Mouse (Mus musculus) thymus, postnatal 36 days (tissue): ENCODE measurements around the gene Arhgap33.
A peak's percentile ranks its signal among the peaks of the same experiment; 100 is the strongest.

ENCODE experiments used
- DNase-seq, 2 experiments: peaks; one replicate each; pipeline ENCODE4 v3.0.0; 2022; ENCODE audit warnings: mixed read lengths in 2 of 2

Gene Arhgap33

DNA sequence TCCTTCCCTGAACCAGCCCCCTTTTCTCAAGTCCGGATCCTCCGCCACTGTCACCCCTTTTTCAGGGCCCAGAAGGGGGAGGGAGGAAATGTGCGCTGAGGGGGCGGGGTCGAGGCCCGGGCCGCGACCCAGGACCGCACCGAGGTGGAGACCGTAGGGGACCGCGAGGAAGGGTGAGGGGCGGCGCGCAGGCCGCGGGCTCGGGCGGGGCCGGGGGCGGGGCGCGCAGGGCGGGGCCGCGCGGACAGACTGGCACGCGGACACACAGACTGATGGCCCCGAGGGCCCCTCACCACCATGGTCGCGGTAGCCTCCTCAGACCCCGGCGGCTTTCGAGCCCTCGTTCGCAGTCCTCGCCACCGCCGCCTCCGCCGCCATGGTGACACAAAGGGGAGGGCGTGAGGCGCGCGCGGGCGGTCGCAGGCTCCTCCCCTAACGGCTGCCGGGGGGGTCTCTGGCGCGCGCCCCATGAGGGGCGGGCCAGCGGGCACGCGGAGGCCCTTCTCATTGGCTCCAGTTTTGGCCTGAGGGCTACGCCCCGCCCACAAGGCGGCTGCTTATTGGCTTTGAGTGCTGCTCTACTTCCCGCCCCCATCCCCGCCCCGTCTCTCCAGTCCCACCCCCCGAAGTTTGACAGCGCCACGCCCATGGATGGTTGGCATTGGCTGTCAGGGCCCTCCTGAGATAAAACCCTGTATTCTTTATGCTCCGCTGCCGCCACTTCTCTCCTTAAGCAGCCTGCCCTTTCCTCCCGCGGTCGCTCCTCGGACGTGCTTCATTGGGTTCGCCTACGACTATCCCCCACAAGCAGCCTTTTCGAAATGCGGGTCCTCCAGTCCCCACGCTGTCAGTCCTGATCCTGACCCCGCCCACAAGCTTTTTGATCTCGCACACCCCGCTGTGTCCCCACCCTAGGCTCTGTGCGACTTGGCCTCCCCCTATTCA, at the start of gene Arhgap33:
Arhgap33 (minus strand) TSS at position 428 of the 945 bp plus-strand sequence.
- peak; percentile 97 to 98 for DNase-seq

DNA sequence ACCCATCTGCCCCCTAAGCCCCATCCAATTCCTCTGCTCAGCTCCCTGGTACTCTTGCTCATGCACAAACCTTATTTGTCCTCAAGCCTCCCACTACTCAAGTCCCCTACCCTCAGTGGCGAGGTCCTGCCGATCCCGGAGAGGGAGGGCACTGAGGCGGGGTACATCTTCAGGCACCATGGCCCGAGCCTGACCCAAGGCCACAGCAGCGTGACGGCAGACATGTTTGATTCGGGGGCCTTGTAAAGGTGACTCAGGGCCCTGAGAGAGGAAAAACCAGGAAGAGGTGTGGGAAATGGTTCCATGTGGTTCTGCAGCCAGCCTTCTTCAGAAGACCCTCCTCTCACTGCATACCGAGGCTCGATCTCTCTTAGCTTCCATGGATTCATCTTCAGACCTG, 49.5 kb upstream of the Arhgap33 start:
- DNase-seq, result no peak

DNA sequence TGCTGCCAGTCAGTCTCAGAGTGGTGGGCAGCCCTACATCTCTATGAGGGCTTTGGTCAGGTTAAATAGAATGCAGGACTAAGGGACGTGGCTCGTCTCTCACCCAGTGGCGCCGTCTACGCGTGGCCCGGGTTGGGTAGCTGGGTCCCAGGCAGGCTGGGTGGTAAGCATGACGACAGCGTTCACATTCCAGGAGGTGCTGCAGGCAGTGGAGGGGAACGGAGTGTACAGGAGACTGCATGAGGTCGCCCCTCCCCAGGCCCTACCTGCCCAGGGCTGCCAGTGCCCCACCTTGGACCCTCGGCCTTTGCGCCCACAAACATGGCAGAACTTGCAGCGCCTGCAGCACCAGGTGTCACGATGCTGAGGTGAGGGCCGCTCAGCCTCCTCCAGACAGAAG, 46.7 kb upstream of the Arhgap33 start:
- no peak for DNase-seq

DNA sequence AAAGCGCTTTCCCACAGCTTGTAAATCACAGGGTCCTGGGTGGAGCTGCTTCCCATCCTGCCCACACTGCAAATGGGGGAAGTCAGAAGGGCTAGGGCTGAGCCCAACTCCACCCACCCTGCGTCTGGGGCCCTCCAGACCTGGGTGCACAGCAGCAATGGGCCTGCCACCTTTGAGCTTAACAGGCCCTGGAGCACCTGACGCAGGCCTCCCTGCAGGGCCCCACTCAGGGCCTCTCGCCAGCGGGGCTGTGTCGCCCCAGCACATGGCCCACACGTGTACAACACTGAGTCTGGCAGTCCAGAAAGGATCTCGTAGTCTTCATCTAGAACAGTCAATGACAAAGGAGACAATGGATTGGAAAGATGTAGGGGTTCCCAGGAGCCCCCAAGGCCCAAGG, 45.1 kb upstream of the Arhgap33 start:
- DNase-seq, result no peak

DNA sequence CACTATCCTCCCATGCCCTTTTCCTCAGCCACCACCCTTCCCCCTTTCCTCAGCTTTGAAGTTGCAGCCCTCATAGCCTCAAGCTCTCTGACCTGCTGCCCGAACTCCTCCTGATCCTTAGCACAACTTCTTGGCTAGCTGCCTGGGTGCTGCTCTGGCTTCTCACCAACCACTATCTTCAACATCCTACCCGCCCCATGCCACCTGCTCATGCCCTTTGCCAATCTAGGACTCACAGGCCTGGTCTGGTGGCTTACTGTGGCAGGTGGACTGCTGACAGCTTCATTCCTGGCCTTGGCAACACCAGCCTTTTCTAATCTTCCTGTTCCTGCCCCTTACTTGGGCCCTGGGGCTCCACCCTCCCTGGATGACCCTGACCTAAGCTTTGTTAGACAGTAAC, 38.1 kb upstream of the Arhgap33 start:
- no peak for DNase-seq

DNA sequence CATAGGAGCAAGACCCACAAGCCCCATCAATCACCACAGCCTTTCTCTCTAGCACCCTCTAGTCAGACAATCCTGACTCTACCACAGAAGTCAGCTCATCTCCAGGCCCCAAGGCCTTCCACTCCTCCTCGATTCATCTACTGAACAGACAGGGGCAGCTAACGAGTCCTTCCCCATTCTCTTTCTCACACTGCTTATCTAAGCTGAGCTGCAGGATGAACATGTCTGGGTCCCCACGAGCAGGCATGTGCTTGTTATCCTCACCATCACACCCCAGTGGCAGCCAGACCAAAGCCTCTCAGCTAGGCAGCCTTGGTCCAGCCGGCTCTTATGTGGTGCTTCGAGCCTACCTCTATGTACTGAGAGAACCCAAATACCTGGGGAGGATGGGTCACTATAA, 37.5 kb upstream of the Arhgap33 start:
- no peak for DNase-seq

DNA sequence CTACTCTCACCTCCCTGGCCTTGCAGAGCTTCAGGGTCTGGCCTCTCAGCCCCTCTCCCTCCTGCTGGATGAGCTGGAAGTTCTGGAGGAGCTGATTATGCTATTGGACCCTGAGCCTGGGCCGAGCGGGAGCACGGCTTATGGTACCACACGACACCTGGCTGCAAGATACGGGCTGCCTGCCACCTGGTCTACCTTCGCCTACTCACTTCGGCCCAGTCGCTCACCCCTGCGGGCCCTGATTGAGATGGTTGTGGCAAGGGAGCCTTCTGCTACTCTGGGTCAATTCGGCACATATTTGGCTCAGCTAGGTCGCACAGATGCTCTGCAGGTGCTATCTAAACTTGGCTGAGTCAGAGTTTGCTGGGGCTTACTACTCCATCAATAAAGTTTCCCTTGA, 32.7 kb upstream of the Arhgap33 start:
- no peak for DNase-seq

DNA sequence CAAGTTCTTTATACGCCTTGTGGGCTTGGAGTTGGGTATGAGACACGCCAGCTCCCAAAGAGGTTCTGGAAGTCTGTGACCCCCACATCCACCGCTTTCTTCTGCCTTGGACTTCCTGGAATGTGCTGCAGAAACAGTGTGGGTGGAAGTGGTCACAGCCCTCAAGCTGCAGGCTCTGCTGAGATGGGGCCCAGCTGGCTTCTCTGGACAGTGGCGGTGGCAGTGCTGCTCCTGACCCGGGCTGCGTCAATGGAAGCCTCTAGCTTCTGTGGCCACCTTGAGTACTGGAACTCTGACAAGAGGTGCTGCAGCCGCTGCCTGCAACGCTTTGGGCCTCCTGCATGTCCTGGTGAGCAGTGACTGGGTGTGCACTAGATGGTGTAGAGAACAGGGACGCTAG, 31.2 kb upstream of the Arhgap33 start:
- DNase-seq, result no peak

DNA sequence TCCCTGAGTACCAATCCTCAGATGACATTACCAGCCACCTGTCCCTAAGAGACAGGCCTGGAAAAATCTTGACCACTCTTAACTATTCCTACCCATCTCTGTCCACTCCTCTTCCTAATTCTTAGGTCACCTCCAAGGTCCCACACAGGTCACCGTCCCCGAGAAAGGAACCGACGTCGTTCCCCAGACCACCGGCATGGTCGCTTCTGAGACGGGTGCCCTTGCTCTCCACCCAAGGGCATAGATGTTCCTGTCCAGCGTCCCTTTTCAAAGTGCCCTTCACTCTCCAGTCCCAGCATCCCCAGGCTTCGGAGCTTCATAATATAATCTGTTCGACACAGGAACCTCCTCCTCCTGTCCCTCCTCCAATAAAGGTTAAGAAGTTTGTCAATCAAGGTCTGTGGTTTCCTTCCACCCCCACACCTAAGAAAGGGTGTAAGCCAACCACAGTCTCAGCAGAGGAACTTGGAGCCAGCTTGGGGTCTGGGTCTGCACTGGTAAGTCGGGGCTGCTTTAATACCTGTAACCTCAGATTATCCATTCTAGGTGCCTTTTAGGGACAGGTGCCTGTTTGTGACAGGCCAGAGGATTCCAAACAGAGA, 30.2 kb upstream of the Arhgap33 start, which contains the start of gene Igflr1:
Igflr1 (plus strand) TSS at position 458 of the 602 bp plus-strand sequence.
- DNase-seq, result no peak

DNA sequence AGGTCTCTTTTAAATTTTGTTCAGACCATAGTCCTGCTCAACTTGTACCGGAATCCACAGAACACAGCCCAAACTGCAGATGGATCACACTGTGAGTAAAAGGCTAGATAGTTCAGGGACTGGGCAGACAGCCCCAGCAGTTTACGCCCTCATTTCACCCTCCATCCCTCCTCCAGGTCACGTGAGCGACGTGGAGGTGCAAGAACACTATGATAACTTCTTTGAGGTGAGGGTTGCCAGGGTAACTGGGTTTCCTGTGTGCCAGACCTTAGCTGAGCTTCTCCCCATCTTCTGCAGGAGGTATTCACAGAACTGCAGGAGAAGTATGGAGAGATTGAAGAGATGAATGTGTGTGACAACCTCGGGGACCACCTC, 29.0 kb upstream of the Arhgap33 start:
- peak; percentile 57 to 70 for DNase-seq

DNA sequence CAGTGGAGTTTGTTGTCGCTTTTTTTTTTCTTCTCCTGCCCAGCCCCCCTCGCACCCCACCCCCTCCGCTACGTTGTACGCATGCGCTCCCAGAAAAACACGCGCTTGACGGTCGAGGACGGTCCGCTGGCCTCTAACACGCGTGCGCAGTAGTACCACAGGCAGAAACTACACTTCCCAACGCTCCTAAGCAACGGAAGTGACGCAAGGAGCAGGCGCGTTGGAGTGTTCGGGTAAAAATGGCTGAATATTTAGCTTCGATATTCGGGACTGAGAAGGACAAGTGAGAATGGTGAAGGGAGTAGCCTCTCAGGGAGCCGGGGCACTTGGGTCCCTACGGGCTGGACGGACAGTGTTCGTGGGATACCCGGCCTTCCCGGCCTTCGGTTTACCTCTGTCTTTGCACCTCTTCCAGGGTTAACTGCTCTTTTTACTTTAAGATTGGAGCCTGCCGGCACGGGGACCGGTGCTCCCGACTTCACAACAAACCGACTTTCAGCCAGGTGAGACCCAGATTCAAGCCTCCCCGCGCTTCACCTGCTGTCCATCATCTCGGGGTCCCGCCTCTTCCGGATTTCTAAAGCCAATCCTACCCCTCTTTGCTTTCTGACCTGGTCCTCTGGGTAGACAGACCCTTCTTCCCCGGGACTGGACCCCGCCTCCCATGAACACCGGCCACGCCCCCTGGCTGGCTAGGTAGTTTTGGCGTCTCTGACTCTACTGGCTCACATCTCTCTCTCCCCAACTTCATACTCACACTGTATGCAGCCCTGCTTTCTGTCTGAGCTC, 28.5 kb upstream of the Arhgap33 start, which contains the start of the genes U2af1l4, Gm49396 and Psenen:
U2af1l4 (plus strand) TSS at position 185 of the 789 bp plus-strand sequence.
Gm49396 (plus strand) TSS at position 228 of the 789 bp plus-strand sequence.
Psenen (minus strand) TSS at position 511 of the 789 bp plus-strand sequence.
- DNase-seq, result peak; percentile 93 to 95

DNA sequence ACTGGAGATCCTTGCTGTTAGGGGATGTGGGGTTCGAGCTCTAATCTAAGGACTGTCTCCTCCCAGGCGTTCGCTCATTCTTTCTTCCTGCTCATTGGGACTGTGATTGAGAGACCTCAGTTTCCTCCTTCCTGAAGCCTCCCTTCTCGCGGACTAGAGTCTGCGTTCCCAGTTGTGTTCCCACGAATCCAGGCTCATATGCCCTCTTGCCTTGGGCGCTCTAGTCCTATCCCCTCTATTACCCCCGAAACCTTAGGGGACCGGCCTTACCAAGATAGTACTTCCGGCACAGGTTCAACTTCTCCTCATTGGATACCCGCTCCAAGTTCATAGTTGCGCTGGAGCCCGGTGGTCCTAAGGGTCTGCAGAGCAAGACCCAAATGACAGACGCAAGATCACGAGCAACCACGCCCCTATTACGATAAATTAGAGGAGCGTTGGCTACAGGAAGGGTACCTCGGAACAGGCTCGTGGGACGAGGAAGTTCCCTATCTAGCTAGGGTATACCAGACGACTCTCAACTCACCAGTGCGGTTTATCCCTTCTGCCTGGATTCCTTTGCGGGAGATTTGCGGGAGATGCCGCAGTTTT, 27.8 kb upstream of the Arhgap33 start:
- no peak for DNase-seq

DNA sequence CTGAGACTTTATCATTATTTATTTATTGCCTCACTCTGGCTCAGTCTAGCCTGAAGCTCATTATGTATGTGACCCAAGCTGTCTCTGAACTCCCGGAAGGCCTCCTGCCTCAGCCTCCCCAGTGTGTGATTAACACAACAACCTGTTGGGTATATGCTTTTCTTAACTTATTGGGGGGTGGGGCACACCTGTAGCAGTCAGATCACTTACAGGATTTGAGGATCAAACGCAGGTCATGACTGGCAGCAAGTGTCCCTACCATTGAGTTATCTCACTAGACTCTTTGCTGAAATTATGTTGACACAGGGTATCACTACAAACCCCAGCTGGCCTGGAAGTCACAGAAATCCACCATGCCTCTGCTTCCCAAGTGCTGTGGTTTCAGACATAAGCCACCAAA, 25.4 kb upstream of the Arhgap33 start:
- DNase-seq, result no peak

DNA sequence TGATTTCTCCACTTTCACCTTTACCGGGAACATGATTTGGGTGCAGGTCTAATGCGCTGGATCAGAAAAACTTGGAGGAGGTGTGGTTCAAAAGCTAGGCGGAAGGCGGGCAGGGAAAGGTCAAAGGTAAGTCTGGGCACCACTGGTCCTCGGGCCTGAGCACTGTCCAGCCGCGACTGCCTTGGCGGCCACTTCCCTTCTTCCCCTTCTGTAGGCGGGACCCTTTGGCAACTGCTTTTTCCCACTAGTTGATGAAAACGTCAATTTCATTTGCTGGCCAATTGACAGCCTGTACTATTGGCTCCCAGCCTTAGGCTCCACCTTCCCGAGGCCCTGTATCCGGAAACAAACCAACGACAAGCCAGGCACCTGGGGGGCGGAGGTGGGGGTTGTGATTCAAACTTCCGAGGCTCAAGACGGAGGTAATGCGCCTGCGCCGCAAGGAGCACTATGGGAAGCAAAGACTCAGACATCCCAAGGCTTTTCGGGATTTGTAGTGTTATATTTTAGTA, 24.6 kb upstream of the Arhgap33 start, which contains the start of gene Lin37:
Lin37 (minus strand) TSS at position 396 of the 512 bp plus-strand sequence.
- peak; percentile 91 to 96 for DNase-seq

DNA sequence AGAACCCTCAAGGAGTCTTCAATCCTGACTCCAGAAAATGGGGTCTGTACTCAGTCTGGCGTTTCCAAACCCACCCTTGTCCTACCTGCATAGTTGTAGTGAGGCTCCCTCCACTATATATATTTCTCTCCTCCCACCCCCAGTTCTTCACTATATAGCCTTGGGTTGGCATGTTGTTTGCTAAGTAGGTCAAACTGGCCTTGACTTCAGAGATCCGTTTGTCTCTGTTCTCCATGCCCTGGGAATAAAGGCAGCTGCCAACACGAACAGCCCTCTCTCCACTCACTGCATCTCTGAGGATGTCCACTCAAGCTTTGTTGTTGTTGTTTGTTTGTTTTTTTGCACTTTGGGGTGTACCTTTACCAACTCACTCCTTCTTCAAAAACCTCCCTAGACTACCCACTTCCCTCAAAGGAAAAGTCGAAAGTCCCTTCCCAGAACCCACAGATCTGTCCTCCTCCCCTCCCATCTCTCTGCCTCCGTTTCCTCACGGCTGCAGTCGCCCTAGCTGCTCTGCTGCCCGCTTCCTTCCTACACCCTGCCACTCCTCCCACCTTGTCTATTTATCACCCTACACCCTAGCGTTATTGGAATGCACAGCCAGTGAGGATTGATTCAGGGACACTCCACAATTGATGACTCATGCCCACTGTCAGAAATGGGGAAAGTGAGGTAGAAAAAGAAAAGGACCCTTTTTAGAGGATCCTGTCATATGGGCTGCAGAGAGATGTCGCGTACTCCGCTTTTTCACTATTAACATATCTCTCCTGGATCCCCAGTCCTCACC, 24.0 kb upstream of the Arhgap33 start:
- DNase-seq, result no peak

DNA sequence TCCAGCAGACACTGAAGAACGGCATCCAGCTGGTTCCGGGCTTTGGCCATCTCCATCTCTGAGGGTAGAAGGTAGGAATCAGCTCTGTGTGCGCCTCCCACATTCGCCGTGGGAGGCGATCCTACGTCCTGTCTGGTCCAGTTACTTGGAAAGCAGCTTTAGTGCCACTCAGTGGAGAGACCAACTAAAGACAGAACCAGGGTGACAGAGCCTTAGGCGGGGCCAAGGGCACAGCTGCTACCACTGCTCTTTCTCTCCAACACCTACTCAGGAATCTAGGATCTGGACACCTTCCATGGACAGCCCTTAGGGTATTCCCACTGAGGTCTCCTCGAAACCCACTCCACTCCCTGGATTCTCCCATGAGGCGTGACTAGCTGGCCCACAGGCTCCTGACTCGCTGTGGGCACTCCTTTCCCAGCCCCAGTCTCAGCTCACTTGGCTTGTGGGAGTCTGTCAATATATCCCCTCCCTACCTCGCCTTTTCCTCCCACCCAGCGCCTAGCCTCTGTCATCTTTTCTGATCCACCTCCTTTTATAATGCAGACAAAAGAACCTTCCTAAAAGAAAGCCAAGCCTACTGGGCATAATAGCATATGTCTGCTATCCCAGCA, 23.1 kb upstream of the Arhgap33 start:
- no peak for DNase-seq

DNA sequence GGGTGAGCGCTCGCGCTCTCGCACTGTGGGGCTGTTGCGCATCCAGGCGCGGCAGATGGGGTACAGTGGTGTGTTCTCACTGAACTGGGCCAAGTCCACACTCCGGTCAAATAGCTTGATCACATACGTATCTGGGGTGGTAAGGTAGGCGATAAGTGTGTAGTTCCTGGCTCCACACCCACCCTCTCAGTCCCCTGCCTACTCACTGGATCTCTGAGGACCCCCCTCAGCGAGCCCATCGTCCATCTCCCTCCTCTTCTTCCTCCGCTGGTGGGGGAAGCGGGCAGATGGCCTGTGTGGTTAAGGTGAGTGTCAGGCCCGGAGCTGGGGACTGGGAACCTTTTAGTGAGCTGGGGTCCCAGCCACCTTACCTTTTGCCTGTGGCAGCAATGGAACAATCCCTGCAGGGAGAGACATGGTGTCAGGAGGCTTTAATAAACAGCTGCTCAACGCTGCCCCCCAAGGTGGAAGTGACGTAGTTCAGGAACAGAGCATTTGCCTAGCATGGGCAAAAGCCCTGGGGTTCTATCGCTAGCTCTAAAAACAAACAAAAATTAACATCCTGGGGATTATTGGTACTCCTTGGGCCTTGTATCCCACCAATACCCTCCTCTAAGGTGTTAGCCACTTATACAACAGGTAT, 22.2 kb upstream of the Arhgap33 start:
- DNase-seq, result no peak

DNA sequence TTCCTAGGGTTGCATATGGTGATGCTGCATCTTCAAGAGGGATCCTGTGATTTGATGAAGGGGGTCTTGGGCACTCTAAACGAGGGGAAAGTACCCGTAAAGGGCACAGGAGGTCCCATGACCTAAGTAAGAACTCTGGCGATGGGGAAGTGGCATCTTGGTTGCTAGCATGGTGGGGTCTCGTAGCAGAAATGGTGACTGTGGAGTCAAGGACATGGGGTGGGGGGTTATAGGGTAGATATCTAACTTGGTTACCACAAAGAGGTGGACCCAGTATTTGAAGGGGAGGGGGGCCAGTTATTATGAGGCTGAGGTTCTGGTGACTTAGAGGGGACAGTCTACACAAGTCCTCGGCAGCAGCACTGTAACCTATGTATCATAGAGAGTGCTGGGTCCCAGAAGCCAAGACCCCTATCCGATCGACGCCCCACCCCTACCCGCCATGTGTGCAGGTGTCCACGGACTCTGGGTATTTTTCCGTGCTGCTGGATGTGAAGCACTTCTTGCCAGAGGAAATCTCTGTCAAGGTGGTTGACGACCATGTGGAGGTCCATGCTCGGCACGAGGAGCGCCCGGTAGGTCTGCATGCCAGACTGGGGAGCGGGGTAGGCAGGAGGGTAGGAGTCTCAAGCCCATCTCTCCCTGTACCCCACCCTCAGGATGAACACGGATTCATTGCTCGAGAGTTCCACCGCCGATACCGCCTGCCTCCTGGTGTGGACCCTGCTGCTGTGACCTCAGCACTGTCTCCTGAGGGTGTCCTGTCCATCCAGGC, 19.1 kb upstream of the Arhgap33 start:
- peak in 1 of 2 experiments; percentile 21 for DNase-seq

DNA sequence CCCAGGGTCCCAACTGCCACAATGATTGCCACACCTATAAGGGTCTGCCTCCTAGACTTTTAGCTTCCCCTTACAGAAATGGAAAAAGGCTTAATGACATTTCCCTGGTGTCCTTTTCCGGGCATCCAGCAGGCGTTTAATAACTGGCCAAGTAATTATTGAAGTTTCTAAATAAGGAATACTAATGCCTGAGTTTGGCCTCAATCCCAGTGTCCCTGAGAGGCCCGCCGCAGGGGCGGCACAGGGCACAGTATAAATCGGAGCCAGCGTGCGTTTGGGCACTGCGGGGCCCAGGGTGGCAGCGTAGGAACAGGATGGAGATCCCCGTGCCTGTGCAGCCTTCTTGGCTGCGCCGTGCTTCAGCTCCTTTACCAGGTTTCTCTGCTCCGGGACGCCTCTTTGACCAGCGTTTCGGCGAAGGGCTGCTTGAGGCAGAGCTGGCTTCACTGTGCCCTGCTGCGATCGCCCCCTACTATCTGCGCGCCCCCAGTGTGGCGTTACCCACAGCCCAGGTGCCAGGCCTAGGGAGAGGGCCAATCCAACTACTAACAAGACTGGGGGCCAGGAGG, 18.2 kb upstream of the Arhgap33 start:
- peak; percentile 34 to 53 for DNase-seq
